ENCODE assay signal across 7 mouse cellular contexts in genomic region chr6:16359881-16360711, GRCm38 (mm10).
DNase-seq lines count a peak whose midpoint lies in the region; ATAC-seq lines count a peak whose summit lies in the region.
"Not testable (repeated sequence)": the region's sequence is repeated elsewhere in the genome, so short reads cannot be mapped to it uniquely, and the experiment has no call there.

No protein-coding gene starts in this region.

- H3K9ac ChIP-seq in embryonic facial prominence, embryonic 14.5 days (ENCODE audit: low read depth, low read length); heart, embryonic 13.5 days; limb, embryonic 13.5 days; neural tube, embryonic 15.5 days (replicated peaks): not testable (repeated sequence)

- H3K4me3 ChIP-seq in embryonic facial prominence, embryonic 14.5 days (ENCODE audit: low read depth, low read length) = peak overlapping the region; percentile 27
- peak overlapping the region; percentile 38 for H3K4me3 ChIP-seq in heart, embryonic 13.5 days
- H3K4me3 ChIP-seq in limb, embryonic 13.5 days = peak overlapping the region; percentile 34; the same call in 1 of the 2 replicates
- peak overlapping the region; percentile 26; the same call in 1 of the 2 replicates for H3K4me3 ChIP-seq in neural tube, embryonic 15.5 days (replicated peaks)

- H3K4me1 ChIP-seq in embryonic facial prominence, embryonic 14.5 days (ENCODE audit: control insufficient read depth, insufficient read depth, low read length); heart, embryonic 13.5 days; limb, embryonic 13.5 days; neural tube, embryonic 15.5 days: not testable (repeated sequence)

- DNase-seq in embryonic facial prominence, embryonic 14.5 days (ENCODE audit: low spot score) = peak; percentile 5
- peak; percentile 68 for DNase-seq in induced T-regulatory cell, adult 2 months (ENCODE audit: low read depth)

- WGBS in embryonic facial prominence, embryonic 14.5 days = 67% methylated on average over 10 of the region's 25 CpGs
- 46% methylated on average over 25 of the region's 25 CpGs for WGBS in heart, embryonic 13.5 days
- WGBS in limb, embryonic 13.5 days = 49% methylated on average over 25 of the region's 25 CpGs
- 32% methylated on average over 18 of the region's 25 CpGs for WGBS in neural tube, embryonic 15.5 days

- peak; percentile 68; the same call in 1 of the 2 replicates for ATAC-seq in cerebellum, adult (ENCODE audit: insufficient number of reproducible peaks, low FRiP score, low TSS enrichment)
- peak; percentile 84 for ATAC-seq in embryonic facial prominence, embryonic 14.5 days (ENCODE audit: low read depth)
- not testable (repeated sequence) for ATAC-seq in heart, embryonic 13.5 days (ENCODE audit: extremely low read depth, insufficient number of reproducible peaks, low FRiP score, low TSS enrichment)
- peak; percentile 72 for ATAC-seq in limb, embryonic 13.5 days (ENCODE audit: low FRiP score, low read depth)
- peak; percentile 80 for ATAC-seq in megakaryocyte progenitor cell, adult 5-6 weeks (replicated peaks; ENCODE audit: poor library complexity)
- ATAC-seq in neural tube, embryonic 15.5 days (ENCODE audit: low FRiP score) = peak; percentile 80

- H3K27ac ChIP-seq in embryonic facial prominence, embryonic 14.5 days (replicated peaks; ENCODE audit: low read depth, low read length); heart, embryonic 13.5 days (replicated peaks); limb, embryonic 13.5 days; neural tube, embryonic 15.5 days (replicated peaks): not testable (repeated sequence)

- not testable (repeated sequence) for H3K4me2 ChIP-seq in embryonic facial prominence, embryonic 14.5 days (ENCODE audit: low read depth, low read length); heart, embryonic 13.5 days; limb, embryonic 13.5 days (replicated peaks)
- H3K4me2 ChIP-seq in neural tube, embryonic 15.5 days = peak overlapping the region; percentile 48

- not testable (repeated sequence) for H3K27me3 ChIP-seq in embryonic facial prominence, embryonic 14.5 days (replicated peaks; ENCODE audit: control insufficient read depth, insufficient read depth, low read length); heart, embryonic 13.5 days (replicated peaks); limb, embryonic 13.5 days; neural tube, embryonic 15.5 days (replicated peaks)

- not testable (repeated sequence) for H3K9me3 ChIP-seq in embryonic facial prominence, embryonic 14.5 days (ENCODE audit: control insufficient read depth, low read length); heart, embryonic 13.5 days; limb, embryonic 13.5 days; neural tube, embryonic 15.5 days (replicated peaks)

- H3K36me3 ChIP-seq in embryonic facial prominence, embryonic 14.5 days (ENCODE audit: control insufficient read depth, insufficient read depth, low read length); heart, embryonic 13.5 days; limb, embryonic 13.5 days; neural tube, embryonic 15.5 days: not testable (repeated sequence)
